Mouse (Mus musculus): ENCODE data around the gene Gm28053. TPM values are rescaled to one million over a fixed set of nuclear protein-coding genes. Genes with fewer than 3 reads are reported as not detected.

The Gm28053 gene
- polyA plus RNA-seq (2014; fragmentation: Illumina TruSeq; extraction: RNeasy Lipid Tissue Mini Kit (QIAGEN cat#74804); ENCODE audit: low read depth, low replicate concordance): not detected

DNA sequence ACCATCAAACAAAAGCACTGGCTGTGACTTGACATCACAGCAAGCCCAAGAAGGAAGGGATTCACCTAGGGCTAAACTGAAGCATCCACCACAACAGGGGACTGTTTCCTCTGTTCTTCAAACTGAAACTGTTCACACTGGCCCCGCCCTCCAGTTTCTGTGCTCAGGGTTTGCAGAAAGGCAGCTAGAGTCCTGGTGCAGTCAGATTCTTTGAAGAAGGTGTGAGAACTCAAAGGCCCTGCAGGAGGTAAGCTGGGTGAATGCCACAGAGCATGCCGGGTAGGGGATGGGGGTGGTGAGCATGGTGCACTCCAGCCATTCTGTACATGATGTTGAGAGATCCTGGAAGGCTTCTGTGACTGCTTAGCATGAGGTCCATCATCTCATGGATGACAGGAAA lies at the start of gene Gm28053, which contains the start of gene Gimap7:
Gene Gm28053 (plus strand): TSS at position 153 of the 400 bp plus-strand sequence.
Gene Gimap7 (plus strand): TSS at position 167 of the 400 bp plus-strand sequence.

DNA sequence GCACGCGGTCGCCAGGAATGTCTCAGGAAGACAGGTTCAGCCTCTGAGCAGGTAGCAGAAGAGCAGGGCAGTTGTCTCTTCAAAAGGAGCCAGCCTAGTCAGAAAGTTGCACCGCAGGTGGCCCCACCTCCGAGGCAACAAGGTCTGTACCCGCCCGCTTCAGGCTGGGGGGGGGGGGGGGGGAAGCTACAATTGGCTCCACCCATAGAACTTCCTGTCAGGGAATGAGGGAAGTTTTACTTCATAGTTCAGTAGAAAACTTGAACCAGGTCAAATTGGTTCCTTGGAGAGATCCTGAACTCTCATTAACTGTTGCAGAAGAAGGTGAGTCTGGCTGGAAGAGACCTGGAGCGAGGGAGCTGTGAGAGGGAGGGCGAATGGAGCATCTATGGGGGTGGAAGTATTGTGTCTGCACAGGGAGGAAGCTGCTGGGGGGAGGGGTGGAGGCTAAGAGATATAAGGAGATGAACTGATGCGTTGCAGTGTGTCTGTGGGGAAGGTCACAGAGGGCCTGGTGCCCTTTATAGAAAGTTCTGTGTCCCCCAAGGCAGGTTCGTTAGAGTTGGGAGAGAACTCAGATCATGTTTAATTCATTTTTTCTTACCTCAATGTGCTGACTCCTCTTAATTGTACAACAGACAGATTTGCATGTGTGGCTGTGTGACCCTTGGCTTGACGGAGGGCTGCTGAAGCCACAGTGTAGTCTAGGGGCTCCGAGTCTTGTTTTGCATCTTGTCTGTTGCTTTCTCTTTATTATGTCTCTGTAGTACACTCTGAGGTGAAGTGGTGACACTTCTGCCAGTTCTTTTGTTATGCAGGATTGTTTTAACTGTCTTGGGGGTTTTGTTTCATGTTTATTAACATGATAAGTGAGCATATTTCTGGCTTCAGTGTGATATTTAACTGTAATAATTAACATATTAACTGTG lies 42.2 kb upstream of the Gm28053 start, which contains the start of gene Gimap9:
Gene Gimap9 (plus strand): TSS at position 199 of the 929 bp plus-strand sequence.

GRCm38 (mm10) chr6:48684319-48684718 lies 34.1 kb upstream of the Gm28053 start, which contains the start of gene Gimap4:
Gimap4 (plus strand) TSS chr6:48684549.

DNA sequence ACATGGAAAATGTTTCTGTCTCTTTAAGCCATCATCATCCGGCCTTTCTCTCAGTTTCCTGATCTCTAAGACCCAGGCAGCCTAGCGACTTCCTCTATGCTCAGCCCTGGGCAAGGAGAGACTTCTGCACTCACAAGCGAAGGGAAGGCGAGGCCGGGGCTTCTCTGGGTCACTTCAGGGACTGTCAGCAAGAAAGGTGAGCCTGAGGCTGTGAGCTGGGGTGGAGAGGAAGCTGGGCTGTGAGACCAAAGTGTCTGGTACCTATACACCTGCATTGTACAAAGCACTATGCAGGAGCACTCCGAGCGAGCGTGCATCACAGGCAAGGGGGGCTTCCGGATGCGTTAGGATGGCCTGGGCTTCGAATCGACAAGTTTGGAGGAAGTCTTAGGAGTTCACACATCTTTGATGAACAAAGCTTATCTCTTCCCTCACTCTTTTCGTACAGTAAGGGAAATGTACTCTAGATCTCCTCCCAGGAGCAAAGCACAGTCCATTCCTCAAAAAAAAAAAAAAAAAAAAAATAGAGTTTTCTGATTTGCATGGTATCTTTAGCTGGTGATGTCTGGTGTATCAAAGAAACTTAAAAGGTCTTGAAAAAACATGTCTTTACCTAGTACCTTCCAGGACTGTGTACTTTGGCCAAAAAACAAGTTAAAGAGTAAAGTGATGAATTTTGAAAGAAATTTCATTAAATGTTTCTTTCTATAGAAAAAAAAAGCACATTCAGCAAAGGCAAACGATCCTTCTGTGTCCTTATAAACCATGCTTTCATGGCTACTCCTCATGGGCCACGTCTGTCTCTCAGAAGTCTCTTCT lies 20.8 kb downstream of the Gm28053 start, which contains the start of gene Gimap1:
Gene Gimap1 (plus strand): TSS at position 94 of the 819 bp plus-strand sequence.

DNA sequence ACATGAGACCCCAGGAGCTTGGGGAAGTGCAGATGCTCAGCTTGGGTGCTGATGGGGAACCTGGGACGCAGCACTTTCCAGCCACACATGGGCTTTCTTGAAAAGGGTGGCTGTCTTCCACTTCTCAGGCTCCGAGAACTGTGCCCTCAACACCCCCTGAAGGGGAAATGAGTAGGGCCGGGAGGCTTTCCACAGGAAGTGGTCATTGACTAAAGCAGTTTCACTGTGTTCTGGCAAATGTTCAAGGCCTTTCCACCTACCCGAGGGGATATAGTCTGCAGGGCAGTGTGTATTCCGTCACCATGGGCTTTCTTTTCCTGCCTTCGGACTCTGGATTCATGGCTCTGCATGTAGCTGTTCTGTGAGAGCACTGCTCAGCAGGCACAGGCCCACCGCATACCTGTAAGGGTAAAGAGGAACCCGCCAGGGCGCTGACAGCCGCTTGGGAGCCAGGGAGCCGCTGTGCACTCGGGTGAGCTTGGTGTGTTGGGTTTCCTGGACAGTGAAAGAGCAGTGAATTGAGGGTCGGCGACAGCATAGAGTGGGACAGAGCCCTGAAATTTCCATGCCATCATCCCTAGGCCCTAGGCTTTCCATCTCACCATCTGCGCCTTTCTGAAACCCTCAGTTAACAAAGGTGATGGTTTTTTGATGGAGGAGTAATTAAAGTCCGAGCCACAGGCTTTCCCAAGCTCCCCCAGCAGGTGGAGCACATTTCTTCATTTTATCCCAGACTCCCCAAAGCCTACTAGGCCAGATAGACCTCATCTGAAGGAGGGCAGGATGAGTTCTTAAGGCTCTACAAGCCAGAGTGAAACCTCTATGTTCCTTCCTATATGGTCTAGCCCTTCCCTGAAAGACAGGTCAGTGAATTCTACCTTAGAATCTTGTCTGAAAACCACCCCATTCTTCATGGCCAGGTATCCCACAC lies 27.8 kb downstream of the Gm28053 start, which contains the start of gene Gimap5:
Gene Gimap5 (plus strand): TSS at position 239 of the 931 bp plus-strand sequence.

GRCm38 (mm10) chr6:48770696-48771095 lies 52.3 kb downstream of the Gm28053 start, which contains the start of gene Gimap3:
Gimap3 (minus strand) TSS chr6:48770851.

Other genes starting within 250 kb of the Gm28053 start
- gene Atp6v0e2, start 181.0 kb upstream of the Gm28053 start, polyA plus RNA-seq (2014; fragmentation: Illumina TruSeq; extraction: RNeasy Lipid Tissue Mini Kit (QIAGEN cat#74804); ENCODE audit: low read depth, low replicate concordance): 31.2 TPM
- gene Lrrc61, start 163.8 kb upstream of the Gm28053 start, polyA plus RNA-seq (2014; fragmentation: Illumina TruSeq; extraction: RNeasy Lipid Tissue Mini Kit (QIAGEN cat#74804); ENCODE audit: low read depth, low replicate concordance): 6.0 TPM
- gene Rarres2, start 145.8 kb upstream of the Gm28053 start, polyA plus RNA-seq (2014; fragmentation: Illumina TruSeq; extraction: RNeasy Lipid Tissue Mini Kit (QIAGEN cat#74804); ENCODE audit: low read depth, low replicate concordance): 4.4 TPM
- not detected for gene Gm45021, start 129.0 kb upstream of the Gm28053 start, polyA plus RNA-seq (2014; fragmentation: Illumina TruSeq; extraction: RNeasy Lipid Tissue Mini Kit (QIAGEN cat#74804); ENCODE audit: low read depth, low replicate concordance)
- 8.8 TPM for gene Repin1, start 124.7 kb upstream of the Gm28053 start, polyA plus RNA-seq (2014; fragmentation: Illumina TruSeq; extraction: RNeasy Lipid Tissue Mini Kit (QIAGEN cat#74804); ENCODE audit: low read depth, low replicate concordance)
- gene Gm44965, start 124.7 kb upstream of the Gm28053 start, polyA plus RNA-seq (2014; fragmentation: Illumina TruSeq; extraction: RNeasy Lipid Tissue Mini Kit (QIAGEN cat#74804); ENCODE audit: low read depth, low replicate concordance): not detected
- 0.32 TPM for gene Zfp775, start 116.5 kb upstream of the Gm28053 start, polyA plus RNA-seq (2014; fragmentation: Illumina TruSeq; extraction: RNeasy Lipid Tissue Mini Kit (QIAGEN cat#74804); ENCODE audit: low read depth, low replicate concordance)
- gene AI854703, start 91.8 kb upstream of the Gm28053 start, polyA plus RNA-seq (2014; fragmentation: Illumina TruSeq; extraction: RNeasy Lipid Tissue Mini Kit (QIAGEN cat#74804); ENCODE audit: low read depth, low replicate concordance): 3.0 TPM
- gene Gimap8, start 71.4 kb upstream of the Gm28053 start, polyA plus RNA-seq (2014; fragmentation: Illumina TruSeq; extraction: RNeasy Lipid Tissue Mini Kit (QIAGEN cat#74804); ENCODE audit: low read depth, low replicate concordance): 46.0 TPM
- 44.6 TPM for gene Gimap9, start 42.5 kb upstream of the Gm28053 start, polyA plus RNA-seq (2014; fragmentation: Illumina TruSeq; extraction: RNeasy Lipid Tissue Mini Kit (QIAGEN cat#74804); ENCODE audit: low read depth, low replicate concordance)
- gene Gimap4, start 34.1 kb upstream of the Gm28053 start, polyA plus RNA-seq (2014; fragmentation: Illumina TruSeq; extraction: RNeasy Lipid Tissue Mini Kit (QIAGEN cat#74804); ENCODE audit: low read depth, low replicate concordance): 123 TPM
- gene Gimap6, start 10.4 kb upstream of the Gm28053 start, polyA plus RNA-seq (2014; fragmentation: Illumina TruSeq; extraction: RNeasy Lipid Tissue Mini Kit (QIAGEN cat#74804); ENCODE audit: low read depth, low replicate concordance): 57.0 TPM
- not detected for gene Gimap7, start within 50 bp of the Gm28053 start, polyA plus RNA-seq (2014; fragmentation: Illumina TruSeq; extraction: RNeasy Lipid Tissue Mini Kit (QIAGEN cat#74804); ENCODE audit: low read depth, low replicate concordance)
- 2.9 TPM for gene Gimap1, start 20.4 kb downstream of the Gm28053 start, polyA plus RNA-seq (2014; fragmentation: Illumina TruSeq; extraction: RNeasy Lipid Tissue Mini Kit (QIAGEN cat#74804); ENCODE audit: low read depth, low replicate concordance)
- 5.1 TPM for gene Gimap5, start 27.6 kb downstream of the Gm28053 start, polyA plus RNA-seq (2014; fragmentation: Illumina TruSeq; extraction: RNeasy Lipid Tissue Mini Kit (QIAGEN cat#74804); ENCODE audit: low read depth, low replicate concordance)
- gene Gimap3, start 52.2 kb downstream of the Gm28053 start, polyA plus RNA-seq (2014; fragmentation: Illumina TruSeq; extraction: RNeasy Lipid Tissue Mini Kit (QIAGEN cat#74804); ENCODE audit: low read depth, low replicate concordance): 1.5 TPM
- gene Tmem176a, start 122.3 kb downstream of the Gm28053 start, polyA plus RNA-seq (2014; fragmentation: Illumina TruSeq; extraction: RNeasy Lipid Tissue Mini Kit (QIAGEN cat#74804); ENCODE audit: low read depth, low replicate concordance): 366 TPM
- gene Tmem176b, start 122.9 kb downstream of the Gm28053 start, polyA plus RNA-seq (2014; fragmentation: Illumina TruSeq; extraction: RNeasy Lipid Tissue Mini Kit (QIAGEN cat#74804); ENCODE audit: low read depth, low replicate concordance): 106 TPM
- 2.0 TPM for gene Aoc1, start 154.3 kb downstream of the Gm28053 start, polyA plus RNA-seq (2014; fragmentation: Illumina TruSeq; extraction: RNeasy Lipid Tissue Mini Kit (QIAGEN cat#74804); ENCODE audit: low read depth, low replicate concordance)
- not detected for gene 1600015I10Rik, start 211.3 kb downstream of the Gm28053 start, polyA plus RNA-seq (2014; fragmentation: Illumina TruSeq; extraction: RNeasy Lipid Tissue Mini Kit (QIAGEN cat#74804); ENCODE audit: low read depth, low replicate concordance)